Mouse (Mus musculus) CH12.LX (cell line): ENCODE results near the gene Pbx1. TPM values are rescaled to one million over a fixed set of nuclear protein-coding genes. Genes with fewer than 3 reads are reported as not detected.

Experiments used
- DNase-seq: peaks from one replicate; pipeline ENCODE4 v3.0.0-alpha.2; 2013; ENCODE audit errors: extremely low read depth
- H3K27ac ChIP-seq: 2 replicates; pipeline ENCODE4 v1.5.1; 2012; ENCODE audit warnings: low read depth, mild to moderate bottlenecking, control low read depth, moderate library complexity; ENCODE audit not compliant: insufficient read depth
- H3K27me3 ChIP-seq: replicated peaks from 2 replicates; pipeline ENCODE3; 2012; ENCODE audit warnings: inconsistent platforms
- H3K36me3 ChIP-seq, 2 experiments: replicated peaks in 1 of 2; 2 replicates each; pipeline versions ENCODE3 to v1.6.1; 2012; ENCODE audit warnings: inconsistent platforms in 1 of 2, low read length in 1 of 2, mild to moderate bottlenecking in 1 of 2, mixed read lengths in 1 of 2, moderate library complexity in 1 of 2; ENCODE audit not compliant: control insufficient read depth in 1 of 2, insufficient read depth in 1 of 2
- H3K4me1 ChIP-seq, 2 experiments: 2 replicates each; pipeline ENCODE4 v1.6.1; 2012; ENCODE audit warnings: inconsistent platforms in 1 of 2, moderate library complexity in 1 of 2; ENCODE audit not compliant: insufficient read depth in 2 of 2, control insufficient read depth in 1 of 2
- H3K4me2 ChIP-seq: 2 replicates; pipeline ENCODE4 v1.6.1; 2012; ENCODE audit warnings: low read depth, mild to moderate bottlenecking, control low read depth; ENCODE audit not compliant: poor library complexity, insufficient read depth, severe bottlenecking
- H3K4me3 ChIP-seq, 3 experiments: fragments of 150-350 bp in 1 of 3; sonication (generic) in 1 of 3; replicated peaks in 1 of 3; 2 replicates each; pipeline versions ENCODE3 to v1.5.1; 2011 to 2012; ENCODE audit warnings: low read depth in 2 of 3, low read length in 2 of 3, mild to moderate bottlenecking in 2 of 3, moderate library complexity in 2 of 3, control low read depth in 1 of 3, improper control_type of control experiment in 1 of 3, inconsistent platforms in 1 of 3, mixed read lengths in 1 of 3; ENCODE audit not compliant: poor library complexity in 1 of 3
- H3K79me2 ChIP-seq: replicated peaks from 2 replicates; pipeline ENCODE4 v1.6.1; 2012; ENCODE audit warnings: mild to moderate bottlenecking, moderate library complexity; ENCODE audit not compliant: control insufficient read depth, poor library complexity, insufficient read depth, severe bottlenecking; ENCODE audit errors: extremely low read depth
- H3K9ac ChIP-seq: 2 replicates; pipeline ENCODE4 v1.6.1; 2012; ENCODE audit warnings: low read depth, mild to moderate bottlenecking, control low read depth, moderate library complexity; ENCODE audit not compliant: insufficient read depth
- H3K9me3 ChIP-seq: replicated peaks from 2 replicates; pipeline ENCODE3; 2012; ENCODE audit warnings: low read length, inconsistent platforms, mixed read lengths
- BHLHE40 ChIP-seq: IDR thresholded peaks from 2 replicates; pipeline ENCODE4 v1.6.1; 2011; ENCODE audit warnings: mild to moderate bottlenecking, low read depth, low read length, improper control_type of control experiment
- CHD1 ChIP-seq: IDR thresholded peaks from 2 replicates; pipeline ENCODE4 v1.6.1; 2012; ENCODE audit warnings: low read depth, low read length, improper control_type of control experiment, inconsistent platforms
- CTCF ChIP-seq, 2 experiments: IDR thresholded peaks in 1 of 2; conservative IDR thresholded peaks in 1 of 2; 2 replicates each; pipeline ENCODE4 v1.5.1; 2011 to 2012; ENCODE audit warnings: low read depth in 2 of 2, low read length in 2 of 2, improper control_type of control experiment in 1 of 2, inconsistent platforms in 1 of 2, mild to moderate bottlenecking in 1 of 2, moderate library complexity in 1 of 2
- E2F4 ChIP-seq: IDR thresholded peaks from 2 replicates; pipeline ENCODE4 v1.6.1; 2011; ENCODE audit warnings: low read depth, low read length, improper control_type of control experiment; ENCODE audit not compliant: insufficient replicate concordance
- ELF1 ChIP-seq: IDR thresholded peaks from 2 replicates; pipeline ENCODE4 v1.6.1; 2014; ENCODE audit warnings: low read depth, mild to moderate bottlenecking, inconsistent platforms, low read length, improper control_type of control experiment
- GABPA ChIP-seq: IDR thresholded peaks from 2 replicates; pipeline ENCODE4 v1.6.1; 2012; ENCODE audit warnings: low read depth, low read length, improper control_type of control experiment, inconsistent platforms; ENCODE audit not compliant: insufficient replicate concordance
- JUN ChIP-seq: IDR thresholded peaks from 2 replicates; pipeline ENCODE4 v1.6.1; 2011; ENCODE audit warnings: low read depth, mild to moderate bottlenecking, low read length, improper control_type of control experiment, moderate library complexity; ENCODE audit not compliant: insufficient read depth
- KAT2A ChIP-seq: IDR thresholded peaks from 2 replicates; pipeline ENCODE4 v1.6.1; 2012; ENCODE audit warnings: low read length, improper control_type of control experiment, inconsistent platforms; ENCODE audit not compliant: insufficient replicate concordance
- MAFK ChIP-seq: IDR thresholded peaks from 2 replicates; pipeline ENCODE4 v1.6.1; 2011; ENCODE audit warnings: low read length, improper control_type of control experiment; ENCODE audit not compliant: insufficient replicate concordance
- MAZ ChIP-seq: IDR thresholded peaks from 2 replicates; pipeline ENCODE4 v1.6.1; 2012; ENCODE audit warnings: low read depth, mild to moderate bottlenecking, inconsistent platforms, low read length, improper control_type of control experiment, moderate library complexity
- MEF2A ChIP-seq: IDR thresholded peaks from 2 replicates; pipeline ENCODE4 v1.6.1; 2014; ENCODE audit warnings: low read depth, mild to moderate bottlenecking, inconsistent platforms, low read length, improper control_type of control experiment, borderline replicate concordance
- MXI1 ChIP-seq: IDR thresholded peaks from 2 replicates; pipeline ENCODE4 v1.6.1; 2011; ENCODE audit warnings: mild to moderate bottlenecking, low read depth, low read length, improper control_type of control experiment
- MYC ChIP-seq: IDR thresholded peaks from 2 replicates; pipeline ENCODE4 v1.6.1; 2011; ENCODE audit warnings: low read depth, mild to moderate bottlenecking, improper control_type of control experiment, low read length
- NELFE ChIP-seq: IDR thresholded peaks from 2 replicates; pipeline ENCODE4 v1.6.1; 2011; ENCODE audit warnings: low read depth, low read length, improper control_type of control experiment
- NRF1 ChIP-seq: IDR thresholded peaks from 2 replicates; pipeline ENCODE4 v1.6.1; 2014; ENCODE audit warnings: low read depth, mild to moderate bottlenecking, inconsistent platforms, low read length, improper control_type of control experiment, moderate library complexity
- PAX5 ChIP-seq: IDR thresholded peaks from 2 replicates; pipeline ENCODE4 v1.6.1; 2012; ENCODE audit warnings: low read length, inconsistent platforms, mixed read lengths
- POLR2A ChIP-seq: IDR thresholded peaks from 2 replicates; pipeline ENCODE4 v1.6.1; 2011; ENCODE audit warnings: low read depth, mild to moderate bottlenecking, improper control_type of control experiment, low read length
- RAD21 ChIP-seq: IDR thresholded peaks from 2 replicates; pipeline ENCODE4 v1.6.1; 2011; ENCODE audit warnings: low read depth, mild to moderate bottlenecking, low read length, improper control_type of control experiment, moderate library complexity
- RCOR1 ChIP-seq: conservative IDR thresholded peaks from 2 replicates; pipeline ENCODE4 v1.6.1; 2012; ENCODE audit warnings: low read depth, mild to moderate bottlenecking, inconsistent platforms, low read length, improper control_type of control experiment
- TCF12 ChIP-seq: IDR thresholded peaks from 2 replicates; pipeline ENCODE4 v1.6.1; 2014; ENCODE audit warnings: low read depth, mild to moderate bottlenecking, inconsistent platforms, low read length, improper control_type of control experiment
- UBTF ChIP-seq: IDR thresholded peaks from 2 replicates; pipeline ENCODE4 v1.6.1; 2012; ENCODE audit warnings: low read depth, mild to moderate bottlenecking, inconsistent platforms, low read length, improper control_type of control experiment, moderate library complexity
- USF2 ChIP-seq: conservative IDR thresholded peaks from 2 replicates; pipeline ENCODE4 v1.6.1; 2011; ENCODE audit warnings: low read depth, low read length, improper control_type of control experiment
- ZC3H11A ChIP-seq: IDR thresholded peaks from 2 replicates; pipeline ENCODE4 v1.6.1; 2012; ENCODE audit warnings: low read depth, mild to moderate bottlenecking, inconsistent platforms, low read length, improper control_type of control experiment
- ZKSCAN1 ChIP-seq: IDR thresholded peaks from 2 replicates; pipeline ENCODE4 v1.6.1; 2012; ENCODE audit warnings: low read depth, inconsistent platforms, low read length, improper control_type of control experiment, borderline replicate concordance
- ZMIZ1 ChIP-seq: IDR thresholded peaks from 2 replicates; pipeline ENCODE4 v1.6.1; 2012; ENCODE audit warnings: low read depth, mild to moderate bottlenecking, inconsistent platforms, low read length, improper control_type of control experiment
- dilution Hi-C: fragments of 300-500 bp; cut with MboI; formaldehyde crosslinking; loops from 2 replicates; pipeline ENCODE4 v1.14.3; 2020; ENCODE audit warnings: low sequenced_read_pairs; ENCODE audit not compliant: extremely low pct_unique_long_range_greater_than_20kb, extremely low pct_ligation_motif_present
- in situ Hi-C: fragments of 300-500 bp; cut with MboI; formaldehyde crosslinking; loops from 3 replicates; pipeline ENCODE4 v1.14.3; 2019; ENCODE audit warnings: low sequenced_read_pairs, low pct_ligation_motif_present, low pct_unique_long_range_greater_than_20kb, mixed read lengths
- polyA plus RNA-seq: library from polyadenylated mRNA; unstranded; fragments of >175 nt; gene quantifications from 2 replicates; pipeline ENCODE4 v1.2.1, GENCODE M21; 2012; ENCODE audit warnings: low read depth; ENCODE audit not compliant: insufficient read length
- total RNA-seq, 2 experiments: library from RNA; depleted of rRNA; stranded (reverse); fragments of 300-350 nt in 1 of 2; fragments of >200 nt in 1 of 2; gene quantifications; 2 replicates each; pipeline ENCODE4 v1.2.3; 2012 to 2014

Gene Pbx1
- total and polyA plus RNA-seq, 3 experiments: not detected

DNA sequence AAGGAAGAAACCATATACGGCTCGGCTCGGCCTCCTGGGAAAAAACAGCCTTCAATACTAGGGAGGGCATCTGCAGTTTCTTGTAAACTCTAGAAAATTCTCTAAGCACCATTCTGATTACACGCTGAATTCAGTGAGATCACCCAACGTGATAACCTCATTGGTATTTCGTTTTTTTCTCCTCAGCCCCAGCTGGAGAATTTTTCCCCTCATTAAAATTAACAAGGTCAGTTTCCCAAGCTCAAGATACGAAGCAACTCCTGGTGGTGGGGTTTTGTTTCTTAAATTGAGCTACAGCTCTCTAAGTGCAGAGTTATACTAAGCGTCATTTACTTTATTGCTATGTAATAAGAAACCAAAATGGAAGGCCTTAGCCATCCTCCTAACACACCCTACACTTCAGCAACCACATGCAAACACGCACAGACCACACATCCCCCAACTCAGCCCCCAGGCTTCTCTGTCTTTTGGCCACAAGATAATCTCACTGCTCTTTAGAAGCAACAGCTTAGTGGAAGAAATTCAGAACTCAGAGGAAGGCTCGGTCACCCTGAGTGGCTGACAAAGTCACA is 76.0 kb downstream of the Pbx1 start:
- peaks cover 90% of the 10 kb centered on the region for H3K9me3 ChIP-seq
- dilution Hi-C loops (no loop called here), in situ Hi-C loops (no loop called here)
- no peak overlapping the region for H3K27ac ChIP-seq
- no peaks in the 10 kb centered on the region for H3K27me3 ChIP-seq
- no peak for DNase-seq
- no peaks in the 10 kb centered on the region for H3K36me3 ChIP-seq
- H3K9ac ChIP-seq: no peak overlapping the region
- no peak overlapping the region for H3K4me2 ChIP-seq
- no peaks in the 10 kb centered on the region for H3K4me1 ChIP-seq
- TF ChIP-seq ZC3H11A: no peak
- TF ChIP-seq MEF2A: no peak
- TF ChIP-seq CHD1: no peak
- no peak for TF ChIP-seq MXI1
- TF ChIP-seq CTCF (conservative IDR thresholded peaks at IDR 0.05 in 1 of 2, IDR thresholded peaks at IDR 0.05 in 1 of 2; ENCODE audit: low read depth in 2 of 2, low read length in 2 of 2): no peak
- TF ChIP-seq E2F4: no peak
- no peak for TF ChIP-seq MYC
- no peak for TF ChIP-seq TCF12
- no peak for TF ChIP-seq ZMIZ1
- TF ChIP-seq JUN: no peak
- no peak for TF ChIP-seq NRF1
- TF ChIP-seq RAD21: no peak
- no peak for TF ChIP-seq BHLHE40
- no peaks in the 10 kb centered on the region for H3K79me2 ChIP-seq
- no peak overlapping the region for H3K4me3 ChIP-seq

DNA sequence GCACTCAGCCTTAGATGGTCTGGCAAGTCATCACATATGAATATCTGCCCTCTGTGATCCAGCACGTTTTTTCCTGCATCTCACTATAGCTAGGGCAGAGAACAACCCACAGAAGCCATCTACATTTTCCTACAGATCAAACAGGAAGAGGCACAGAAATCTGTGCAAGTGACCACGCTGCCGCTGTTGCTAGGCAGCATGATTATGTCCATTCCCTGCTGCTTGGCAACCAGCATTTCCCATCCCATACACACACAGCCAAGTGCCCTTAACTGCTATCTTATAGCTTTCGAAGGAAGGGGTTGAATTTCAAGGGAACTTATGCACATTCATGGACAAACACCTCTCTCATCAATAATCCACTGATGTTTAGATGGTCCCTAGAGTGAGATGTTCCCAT is 77.1 kb downstream of the Pbx1 start:
- no peak overlapping the region for H3K27ac ChIP-seq
- H3K4me1 ChIP-seq: no peaks in the 10 kb centered on the region
- in situ Hi-C loops: no loop called here
- H3K9ac ChIP-seq: no peak overlapping the region
- peaks cover 91% of the 10 kb centered on the region for H3K9me3 ChIP-seq
- H3K4me3 ChIP-seq: no peak overlapping the region
- H3K4me2 ChIP-seq: no peak overlapping the region
- no peak for DNase-seq
- dilution Hi-C loops: no loop called here
- no peaks in the 10 kb centered on the region for H3K36me3 ChIP-seq
- H3K27me3 ChIP-seq: no peaks in the 10 kb centered on the region
- TF ChIP-seq UBTF (no peak), GABPA (no peak), ELF1 (no peak), PAX5 (no peak), MYC (no peak), ZKSCAN1 (no peak), MAFK (no peak), MAZ (no peak), RCOR1 (no peak), CHD1 (no peak), NRF1 (no peak), ZC3H11A (no peak), POLR2A (no peak), MEF2A (no peak), USF2 (no peak), KAT2A (no peak), E2F4 (no peak), NELFE (no peak)
- no peaks in the 10 kb centered on the region for H3K79me2 ChIP-seq
